Mouse (Mus musculus): Measurements from ENCODE around the gene Exoc6b. TPM values are rescaled to one million over a fixed set of nuclear protein-coding genes. Genes with fewer than 3 reads are reported as not detected.

Gene Exoc6b
- polyA plus RNA-seq, 1 experiment from 2014 or later = 2.0 TPM

- Histone ChIP-seq H3K9ac (replicated peaks) (no peak overlapping the region), H3K27ac (ENCODE audit: low read depth) (no peak overlapping the region), H3K4me1 (ENCODE audit: insufficient read depth) (no peaks in the 10 kb centered on the region), H3K9me3 (ENCODE audit: low read length) (no peaks in the 10 kb centered on the region), H3K36me3 (replicated peaks; ENCODE audit: insufficient read depth, low read length) (no peaks in the 10 kb centered on the region), H3K4me2 (ENCODE audit: low read depth, low read length) (no peak overlapping the region), H3K4me3 (ENCODE audit: low read depth, low read length) (no peak overlapping the region), H3K27me3 (ENCODE audit: insufficient read depth, low read length) (no peaks in the 10 kb centered on the region)
- TF ChIP-seq EP300 (IDR thresholded peaks at IDR 0.05; ENCODE audit: low read depth) (no peak), CTCF (IDR thresholded peaks at IDR 0.05; ENCODE audit: low read depth) (no peak)
- 81% methylated on average over 2 of the region's 2 CpGs for WGBS (ENCODE audit: insufficient replicate concordance)
- no peak for DNase-seq
- ATAC-seq = no peak
These were observed 55.4 kb downstream of the Exoc6b start for GRCm38 (mm10) chr6:85013906-85014305.

- Histone ChIP-seq H3K4me1 (ENCODE audit: insufficient read depth) (no peaks in the 10 kb centered on the region), H3K4me3 (ENCODE audit: low read depth, low read length) (no peak overlapping the region), H3K36me3 (replicated peaks; ENCODE audit: insufficient read depth, low read length) (no peaks in the 10 kb centered on the region), H3K9ac (replicated peaks) (no peak overlapping the region), H3K4me2 (ENCODE audit: low read depth, low read length) (no peak overlapping the region), H3K9me3 (ENCODE audit: low read length) (no peaks in the 10 kb centered on the region), H3K27me3 (ENCODE audit: insufficient read depth, low read length) (no peaks in the 10 kb centered on the region), H3K27ac (ENCODE audit: low read depth) (no peak overlapping the region)
- no peak for ATAC-seq
- no peak for TF ChIP-seq EP300 (IDR thresholded peaks at IDR 0.05; ENCODE audit: low read depth)
- no peak for TF ChIP-seq CTCF (IDR thresholded peaks at IDR 0.05; ENCODE audit: low read depth)
- 80% methylated on average over 2 of the region's 2 CpGs for WGBS (ENCODE audit: insufficient replicate concordance)
- no peak for DNase-seq
These were observed 58.9 kb downstream of the Exoc6b start for GRCm38 (mm10) chr6:85010397-85010796.

- no peak overlapping the region for H3K4me2 ChIP-seq (ENCODE audit: low read depth, low read length)
- no peak overlapping the region for H3K9ac ChIP-seq (replicated peaks)
- H3K9me3 ChIP-seq (ENCODE audit: low read length) = no peaks in the 10 kb centered on the region
- no peaks in the 10 kb centered on the region for H3K27me3 ChIP-seq (ENCODE audit: insufficient read depth, low read length)
- TF ChIP-seq EP300 (IDR thresholded peaks at IDR 0.05; ENCODE audit: low read depth) (no peak), CTCF (IDR thresholded peaks at IDR 0.05; ENCODE audit: low read depth) (0 out of 2 replicates have a peak, but pooled peaks have one; percentile 11)
- H3K27ac ChIP-seq (ENCODE audit: low read depth) = no peak overlapping the region
- H3K4me3 ChIP-seq (ENCODE audit: low read depth, low read length) = no peak overlapping the region
- no peak for ATAC-seq
- DNase-seq = no peak
- no peaks in the 10 kb centered on the region for H3K4me1 ChIP-seq (ENCODE audit: insufficient read depth)
- H3K36me3 ChIP-seq (replicated peaks; ENCODE audit: insufficient read depth, low read length) = no peaks in the 10 kb centered on the region
These were observed 73.9 kb downstream of the Exoc6b start for GRCm38 (mm10) chr6:84995418-84995817.

- H3K4me1 ChIP-seq (ENCODE audit: insufficient read depth) = peaks cover 3% of the 10 kb centered on the region; the same call in 1 of the 2 replicates
- no peak overlapping the region for H3K9ac ChIP-seq (replicated peaks)
- H3K27ac ChIP-seq (ENCODE audit: low read depth) = no peak overlapping the region; the same call in 1 of the 2 replicates
- no peaks in the 10 kb centered on the region for H3K36me3 ChIP-seq (replicated peaks; ENCODE audit: insufficient read depth, low read length)
- DNase-seq = peak; percentile 51
- WGBS (ENCODE audit: insufficient replicate concordance) = 51% methylated on average over 3 of the region's 3 CpGs
- no peak overlapping the region for H3K4me3 ChIP-seq (ENCODE audit: low read depth, low read length)
- H3K27me3 ChIP-seq (ENCODE audit: insufficient read depth, low read length) = no peaks in the 10 kb centered on the region
- TF ChIP-seq CTCF (IDR thresholded peaks at IDR 0.05; ENCODE audit: low read depth) = no peak
- 0 out of 2 replicates have a peak, but pooled peaks have one; percentile 17 for TF ChIP-seq EP300 (IDR thresholded peaks at IDR 0.05; ENCODE audit: low read depth)
- ATAC-seq = peak; percentile 83
- H3K4me2 ChIP-seq (ENCODE audit: low read depth, low read length) = no peak overlapping the region; the same call in 1 of the 2 replicates
- no peaks in the 10 kb centered on the region for H3K9me3 ChIP-seq (ENCODE audit: low read length)
These were observed 92.7 kb downstream of the Exoc6b start for GRCm38 (mm10) chr6:84976563-84976971.

- Histone ChIP-seq H3K4me3 (ENCODE audit: low read depth, low read length) (no peak overlapping the region), H3K27me3 (ENCODE audit: insufficient read depth, low read length) (no peaks in the 10 kb centered on the region), H3K4me1 (ENCODE audit: insufficient read depth) (no peaks in the 10 kb centered on the region), H3K9ac (replicated peaks) (no peak overlapping the region), H3K9me3 (ENCODE audit: low read length) (no peaks in the 10 kb centered on the region), H3K36me3 (replicated peaks; ENCODE audit: insufficient read depth, low read length) (no peaks in the 10 kb centered on the region), H3K27ac (ENCODE audit: low read depth) (no peak overlapping the region), H3K4me2 (ENCODE audit: low read depth, low read length) (no peak overlapping the region)
- no peak for DNase-seq
- ATAC-seq = no peak
- TF ChIP-seq EP300 (IDR thresholded peaks at IDR 0.05; ENCODE audit: low read depth) (no peak), CTCF (IDR thresholded peaks at IDR 0.05; ENCODE audit: low read depth) (no peak)
- 78% methylated on average over 1 of the region's 1 CpGs for WGBS (ENCODE audit: insufficient replicate concordance)
These were observed 100.8 kb downstream of the Exoc6b start for GRCm38 (mm10) chr6:84968531-84968930.

- no peaks in the 10 kb centered on the region for H3K9me3 ChIP-seq (ENCODE audit: low read length)
- ATAC-seq (no peak), DNase-seq (no peak)
- WGBS (ENCODE audit: insufficient replicate concordance) = 56% methylated on average over 5 of the region's 5 CpGs
- no peak overlapping the region for H3K27ac ChIP-seq (ENCODE audit: low read depth)
- TF ChIP-seq EP300 (IDR thresholded peaks at IDR 0.05; ENCODE audit: low read depth) = no peak
- TF ChIP-seq CTCF (IDR thresholded peaks at IDR 0.05; ENCODE audit: low read depth) = no peak
- H3K4me1 ChIP-seq (ENCODE audit: insufficient read depth) = no peaks in the 10 kb centered on the region
- H3K9ac ChIP-seq (replicated peaks) = no peak overlapping the region
- no peak overlapping the region for H3K4me3 ChIP-seq (ENCODE audit: low read depth, low read length)
- H3K4me2 ChIP-seq (ENCODE audit: low read depth, low read length) = no peak overlapping the region
- H3K27me3 ChIP-seq (ENCODE audit: insufficient read depth, low read length) = no peaks in the 10 kb centered on the region
- no peaks in the 10 kb centered on the region for H3K36me3 ChIP-seq (replicated peaks; ENCODE audit: insufficient read depth, low read length)
These were observed 104.4 kb downstream of the Exoc6b start for GRCm38 (mm10) chr6:84964729-84965415.
